Mouse (Mus musculus): ENCODE data around the gene Mall. TPM values are rescaled to one million over a fixed set of nuclear protein-coding genes. Genes with fewer than 3 reads are reported as not detected.

Mall gene
- polyA plus RNA-seq, 1 experiment from 2014 or later, result 5.4 TPM

DNA sequence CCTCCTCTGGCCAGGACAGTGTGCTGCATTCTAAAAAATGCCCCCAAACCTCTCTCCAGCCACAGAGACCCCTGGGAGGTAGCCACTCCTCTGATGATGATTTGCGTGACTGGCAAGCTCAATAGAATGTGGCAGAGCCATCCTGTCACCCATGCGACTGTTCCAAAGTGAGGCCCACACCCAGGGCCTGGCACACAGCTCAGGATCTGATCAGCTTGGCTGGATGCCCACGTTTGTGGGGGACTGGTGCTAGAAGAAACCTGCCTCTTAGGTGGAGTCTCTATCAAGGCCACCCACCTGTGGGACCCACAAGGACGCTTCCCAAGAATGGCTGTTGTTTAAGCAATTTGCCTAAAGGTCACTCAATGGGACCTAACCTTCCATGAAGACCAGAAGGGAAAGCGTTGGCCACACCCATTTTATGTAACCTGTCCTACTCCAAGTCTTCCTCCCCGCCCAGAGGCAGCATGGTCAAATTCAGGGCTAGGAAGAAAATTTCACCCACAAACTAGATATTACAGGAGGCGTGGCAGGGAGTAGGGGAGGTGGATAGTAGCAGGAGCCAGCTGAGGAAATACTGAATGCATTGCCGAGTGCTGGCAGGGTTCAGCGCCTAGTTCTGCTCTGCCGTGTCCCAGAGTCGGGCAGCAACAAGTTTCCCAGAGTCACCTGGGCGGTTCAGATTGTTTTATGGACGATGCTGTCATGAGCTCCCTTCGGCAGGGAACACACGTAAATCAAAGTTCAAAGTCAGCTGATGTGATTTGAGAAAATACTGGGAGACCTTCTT, 876 bp downstream of the Mall start:
- no peaks in the 10 kb centered on the region for H3K36me3 ChIP-seq
- peak overlapping the region; percentile 40 for H3K4me3 ChIP-seq
- H3K9ac ChIP-seq, result peak overlapping the region; percentile 68; the same call in 1 of the 2 replicates
- no peak for ATAC-seq (ENCODE audit: extremely low read depth, insufficient number of reproducible peaks, low FRiP score, low TSS enrichment)
- H3K9me3 ChIP-seq, result no peaks in the 10 kb centered on the region
- peaks cover 32% of the 10 kb centered on the region for H3K4me1 ChIP-seq
- 37% methylated on average over 15 of the region's 15 CpGs for WGBS
- H3K4me2 ChIP-seq, result peak overlapping the region; percentile 68
- peak overlapping the region; percentile 48; the same call in 1 of the 2 replicates for H3K27ac ChIP-seq (replicated peaks)
- peaks cover 14% of the 10 kb centered on the region for H3K27me3 ChIP-seq (replicated peaks)

GRCm38 (mm10) chr2:127728146-127728545, 1.6 kb downstream of the Mall start:
- Histone ChIP-seq H3K4me3 (peak overlapping the region; percentile 7; the same call in 1 of the 2 replicates), H3K9ac (no peak overlapping the region), H3K27me3 (replicated peaks) (peaks cover 14% of the 10 kb centered on the region), H3K9me3 (no peaks in the 10 kb centered on the region), H3K27ac (replicated peaks) (0 out of 2 replicates have a peak overlapping the region, but pooled peaks have one; percentile 48), H3K4me1 (peaks cover 39% of the 10 kb centered on the region), H3K4me2 (peak overlapping the region; percentile 68), H3K36me3 (no peaks in the 10 kb centered on the region)
- 68% methylated on average over 6 of the region's 6 CpGs for WGBS
- ATAC-seq (ENCODE audit: extremely low read depth, insufficient number of reproducible peaks, low FRiP score, low TSS enrichment), result no peak

DNA sequence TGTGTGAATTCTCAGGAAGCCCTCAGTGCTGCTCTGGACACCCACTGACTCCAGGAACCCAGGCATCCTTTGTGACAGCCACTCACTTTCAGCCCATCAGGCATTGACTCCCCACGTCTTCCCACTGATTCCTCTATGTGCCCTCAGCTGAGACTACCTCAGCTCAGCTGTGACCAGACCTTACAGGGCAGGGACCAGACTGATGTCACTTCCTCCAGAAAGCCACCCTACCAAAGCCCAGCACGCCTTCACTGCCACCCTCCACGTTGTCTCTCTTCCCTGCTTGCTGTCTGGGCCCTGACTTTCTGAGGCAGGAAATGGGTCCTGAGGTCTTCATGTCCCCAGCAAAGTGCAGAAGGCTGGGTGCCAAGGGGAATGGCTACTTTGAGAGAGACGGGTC, 6.5 kb downstream of the Mall start:
- peak overlapping the region; percentile 95 for H3K27ac ChIP-seq (replicated peaks)
- no peak overlapping the region; the same call in 1 of the 2 replicates for H3K9ac ChIP-seq
- 45% methylated on average over 4 of the region's 4 CpGs for WGBS
- H3K9me3 ChIP-seq, result no peaks in the 10 kb centered on the region
- no peak for ATAC-seq (ENCODE audit: extremely low read depth, insufficient number of reproducible peaks, low FRiP score, low TSS enrichment)
- H3K27me3 ChIP-seq (replicated peaks), result no peaks in the 10 kb centered on the region; the same call in 1 of the 2 replicates
- peaks cover 35% of the 10 kb centered on the region for H3K4me1 ChIP-seq
- H3K4me3 ChIP-seq, result no peak overlapping the region
- H3K36me3 ChIP-seq, result no peaks in the 10 kb centered on the region
- H3K4me2 ChIP-seq, result no peak overlapping the region

DNA sequence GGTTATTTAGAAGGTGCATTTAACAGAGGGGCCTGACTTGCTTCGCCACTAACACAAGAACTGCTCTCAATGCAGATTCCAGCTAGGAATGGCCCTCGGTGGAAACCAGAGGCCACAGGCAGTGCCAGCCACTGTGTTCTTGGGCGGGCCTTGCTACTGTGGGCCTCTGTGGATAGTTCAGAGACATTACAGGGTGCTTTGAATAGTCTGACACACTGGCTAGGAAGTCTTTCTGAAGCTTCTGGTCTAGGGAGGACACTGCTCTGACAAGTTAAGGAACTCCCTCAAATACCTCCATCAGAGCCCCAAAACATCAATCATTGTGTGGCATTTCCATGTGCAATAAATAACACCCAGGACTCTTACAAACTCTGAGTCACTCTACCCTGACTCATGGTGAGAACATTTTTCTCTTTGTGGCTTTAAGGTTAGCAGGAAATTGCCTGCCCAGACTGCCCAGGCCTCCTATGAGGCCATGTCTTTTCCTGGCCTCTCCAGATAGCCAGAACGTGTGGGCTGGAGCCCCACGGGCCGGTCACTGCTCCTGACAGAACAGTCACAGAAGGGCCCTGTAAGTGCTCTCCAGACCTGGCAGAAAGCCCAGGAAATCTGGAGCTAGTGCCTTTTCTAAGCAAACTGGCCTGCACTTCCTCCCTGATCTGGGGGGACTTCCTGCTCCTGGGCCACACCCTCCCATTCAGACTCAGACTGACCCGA, 7.4 kb downstream of the Mall start:
- ATAC-seq (ENCODE audit: extremely low read depth, insufficient number of reproducible peaks, low FRiP score, low TSS enrichment), result peak; percentile 67; the same call in 1 of the 2 replicates
- Histone ChIP-seq H3K27me3 (replicated peaks) (no peaks in the 10 kb centered on the region), H3K27ac (replicated peaks) (peak overlapping the region; percentile 95), H3K4me1 (peaks cover 33% of the 10 kb centered on the region), H3K36me3 (no peaks in the 10 kb centered on the region), H3K4me2 (no peak overlapping the region), H3K9me3 (no peaks in the 10 kb centered on the region), H3K4me3 (no peak overlapping the region), H3K9ac (no peak overlapping the region)
- WGBS, result 25% methylated on average over 7 of the region's 7 CpGs

GRCm38 (mm10) chr2:127718839-127719468, 10.8 kb downstream of the Mall start:
- H3K4me3 ChIP-seq, result no peak overlapping the region
- ATAC-seq (ENCODE audit: extremely low read depth, insufficient number of reproducible peaks, low FRiP score, low TSS enrichment), result no peak
- WGBS, result 67% methylated on average over 8 of the region's 8 CpGs
- H3K27me3 ChIP-seq (replicated peaks), result no peaks in the 10 kb centered on the region
- no peaks in the 10 kb centered on the region for H3K9me3 ChIP-seq
- no peak overlapping the region for H3K27ac ChIP-seq (replicated peaks)
- peaks cover 30% of the 10 kb centered on the region for H3K4me1 ChIP-seq
- no peak overlapping the region for H3K4me2 ChIP-seq
- H3K36me3 ChIP-seq, result no peaks in the 10 kb centered on the region
- H3K9ac ChIP-seq, result no peak overlapping the region

- no peaks in the 10 kb centered on the region for H3K36me3 ChIP-seq
- H3K9ac ChIP-seq, result no peak overlapping the region
- no peak for ATAC-seq (ENCODE audit: extremely low read depth, insufficient number of reproducible peaks, low FRiP score, low TSS enrichment)
- no peak overlapping the region for H3K27ac ChIP-seq (replicated peaks)
- H3K9me3 ChIP-seq, result no peaks in the 10 kb centered on the region
- H3K27me3 ChIP-seq (replicated peaks), result no peaks in the 10 kb centered on the region
- WGBS, result 73% methylated on average over 3 of the region's 3 CpGs
- H3K4me2 ChIP-seq, result no peak overlapping the region
- no peak overlapping the region for H3K4me3 ChIP-seq
- no peaks in the 10 kb centered on the region for H3K4me1 ChIP-seq
Observed at GRCm38 (mm10) chr2:127714726-127715125, 15.0 kb downstream of the Mall start.

GRCm38 (mm10) chr2:127708792-127709191, 20.9 kb downstream of the Mall start:
- 80% methylated on average over 3 of the region's 3 CpGs for WGBS
- Histone ChIP-seq H3K9ac (no peak overlapping the region), H3K9me3 (no peaks in the 10 kb centered on the region), H3K4me2 (no peak overlapping the region), H3K27ac (replicated peaks) (no peak overlapping the region), H3K4me3 (no peak overlapping the region), H3K4me1 (no peaks in the 10 kb centered on the region), H3K27me3 (replicated peaks) (no peaks in the 10 kb centered on the region; the same call in 1 of the 2 replicates), H3K36me3 (no peaks in the 10 kb centered on the region)
- ATAC-seq (ENCODE audit: extremely low read depth, insufficient number of reproducible peaks, low FRiP score, low TSS enrichment), result no peak

DNA sequence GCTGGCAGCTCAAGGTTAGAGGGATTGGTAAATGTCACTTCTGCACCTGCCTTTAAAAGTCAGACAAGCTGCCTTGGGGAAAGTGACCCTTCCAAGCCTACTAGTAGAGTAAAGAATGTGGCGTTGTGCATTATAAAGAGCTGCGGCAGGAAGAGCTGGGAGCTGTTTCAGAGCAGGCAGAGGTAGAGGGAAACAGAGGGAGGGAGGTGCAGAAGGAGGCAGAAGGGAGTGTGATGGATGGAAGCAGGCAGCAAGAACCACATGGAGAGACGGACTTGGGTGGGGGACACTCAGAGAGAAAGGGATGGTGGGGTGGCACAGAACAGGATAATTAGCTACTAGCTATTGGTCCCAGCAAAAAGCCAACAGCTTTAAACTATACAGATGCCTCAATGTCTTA, 21.7 kb downstream of the Mall start:
- no peak overlapping the region for H3K4me3 ChIP-seq
- no peak overlapping the region for H3K27ac ChIP-seq (replicated peaks)
- H3K27me3 ChIP-seq (replicated peaks), result no peaks in the 10 kb centered on the region; the same call in 1 of the 2 replicates
- H3K4me1 ChIP-seq, result no peaks in the 10 kb centered on the region
- 49% methylated on average over 3 of the region's 3 CpGs for WGBS
- H3K9ac ChIP-seq, result no peak overlapping the region
- ATAC-seq (ENCODE audit: extremely low read depth, insufficient number of reproducible peaks, low FRiP score, low TSS enrichment), result no peak
- H3K36me3 ChIP-seq, result no peaks in the 10 kb centered on the region
- H3K4me2 ChIP-seq, result no peak overlapping the region
- no peaks in the 10 kb centered on the region for H3K9me3 ChIP-seq

GRCm38 (mm10) chr2:127705267-127705666, 24.5 kb downstream of the Mall start:
- no peak overlapping the region for H3K4me3 ChIP-seq
- no peak overlapping the region for H3K27ac ChIP-seq (replicated peaks)
- no peak overlapping the region for H3K9ac ChIP-seq
- no peak overlapping the region for H3K4me2 ChIP-seq
- ATAC-seq (ENCODE audit: extremely low read depth, insufficient number of reproducible peaks, low FRiP score, low TSS enrichment), result no peak
- H3K36me3 ChIP-seq, result no peaks in the 10 kb centered on the region
- no peaks in the 10 kb centered on the region for H3K9me3 ChIP-seq
- H3K27me3 ChIP-seq (replicated peaks), result no peaks in the 10 kb centered on the region; the same call in 1 of the 2 replicates
- no peaks in the 10 kb centered on the region for H3K4me1 ChIP-seq
- WGBS, result 76% methylated on average over 6 of the region's 6 CpGs

- Histone ChIP-seq H3K27ac (replicated peaks) (no peak overlapping the region), H3K9ac (no peak overlapping the region), H3K4me2 (no peak overlapping the region), H3K4me1 (no peaks in the 10 kb centered on the region), H3K4me3 (no peak overlapping the region), H3K9me3 (no peaks in the 10 kb centered on the region), H3K27me3 (replicated peaks) (peaks cover 13% of the 10 kb centered on the region; the same call in 1 of the 2 replicates), H3K36me3 (no peaks in the 10 kb centered on the region)
- no peak for ATAC-seq (ENCODE audit: extremely low read depth, insufficient number of reproducible peaks, low FRiP score, low TSS enrichment)
- 78% methylated on average over 4 of the region's 4 CpGs for WGBS
Observed at GRCm38 (mm10) chr2:127689239-127689638, 40.5 kb downstream of the Mall start.

DNA sequence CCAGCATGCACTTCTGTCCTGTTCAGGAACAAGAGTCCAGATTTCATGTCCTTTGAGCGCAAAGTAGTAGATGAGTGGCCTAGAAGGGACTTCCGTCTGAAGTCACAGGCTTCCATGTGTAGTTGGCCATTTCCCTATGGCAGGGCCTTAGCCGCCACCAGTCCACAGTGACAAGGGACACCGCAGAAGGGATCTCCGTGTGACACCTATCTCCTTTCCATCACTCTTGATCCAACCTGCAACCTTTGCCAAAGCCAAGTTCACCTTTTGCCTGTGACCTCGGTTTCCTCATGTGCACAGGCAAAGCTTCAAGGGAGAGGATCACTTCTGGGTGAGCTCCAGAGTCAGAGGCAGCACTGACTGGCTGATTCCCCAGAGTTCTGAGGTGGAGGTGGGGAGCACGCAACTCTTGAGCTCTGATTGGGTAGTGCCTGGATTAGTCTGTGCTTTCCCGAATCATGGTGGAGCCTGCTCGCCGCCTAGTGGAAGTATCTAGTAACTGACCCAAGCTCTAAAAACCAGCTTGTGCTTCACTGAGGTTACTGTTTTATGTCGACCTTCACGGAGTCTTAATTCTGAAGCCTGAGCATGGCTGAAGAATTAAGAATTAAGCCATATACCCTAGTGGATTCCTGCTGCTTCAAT, 45.9 kb downstream of the Mall start:
- Histone ChIP-seq H3K36me3 (no peaks in the 10 kb centered on the region), H3K27ac (replicated peaks) (no peak overlapping the region), H3K9ac (no peak overlapping the region), H3K4me3 (no peak overlapping the region), H3K9me3 (no peaks in the 10 kb centered on the region), H3K4me1 (0 out of 2 replicates have a peak, but pooled peaks cover 3% of the 10 kb centered on the region), H3K27me3 (replicated peaks) (peaks cover 16% of the 10 kb centered on the region; the same call in 1 of the 2 replicates), H3K4me2 (no peak overlapping the region)
- 35% methylated on average over 12 of the region's 12 CpGs for WGBS
- ATAC-seq (ENCODE audit: extremely low read depth, insufficient number of reproducible peaks, low FRiP score, low TSS enrichment), result no peak
